Mouse (Mus musculus): ENCODE data around the gene Clasrp. TPM values are rescaled to one million over a fixed set of nuclear protein-coding genes. Genes with fewer than 3 reads are reported as not detected.

Clasrp gene
- total RNA-seq, 2 experiments from 2014 or later: 0.96 to 14.9 TPM

GRCm38 (mm10) chr7:19542155-19542691 lies 62.1 kb downstream of the Clasrp start:
- ATAC-seq (replicated peaks; ENCODE audit: low FRiP score, poor library complexity, severe bottlenecking): no peak

- no peak for ATAC-seq (replicated peaks; ENCODE audit: low FRiP score, poor library complexity, severe bottlenecking)
Measured at GRCm38 (mm10) chr7:19541681-19542154, 62.6 kb downstream of the Clasrp start.

- no peak for ATAC-seq (replicated peaks; ENCODE audit: low FRiP score, poor library complexity, severe bottlenecking)
Measured at GRCm38 (mm10) chr7:19540771-19541566, 63.3 kb downstream of the Clasrp start.

GRCm38 (mm10) chr7:19534676-19535075 lies 69.6 kb downstream of the Clasrp start:
- ATAC-seq (replicated peaks; ENCODE audit: low FRiP score, poor library complexity, severe bottlenecking): no peak

GRCm38 (mm10) chr7:19532240-19532639 lies 72.0 kb downstream of the Clasrp start:
- no peak for ATAC-seq (replicated peaks; ENCODE audit: low FRiP score, poor library complexity, severe bottlenecking)

GRCm38 (mm10) chr7:19531077-19531476 lies 73.2 kb downstream of the Clasrp start:
- no peak for ATAC-seq (replicated peaks; ENCODE audit: low FRiP score, poor library complexity, severe bottlenecking)

Other genes with a start within 250 kb of the Clasrp start
- gene Cd3eap, start 245.0 kb downstream of the Clasrp start, total RNA-seq (2015; ENCODE audit: low replicate concordance): 1.2 and 1.9 TPM in 2 replicates
- 2.6 and 5.7 TPM in 2 replicates for gene Cd3eap, start 245.0 kb downstream of the Clasrp start, total RNA-seq (2017; ENCODE audit: low replicate concordance)
- gene Ppp1r13l, start 244.7 kb downstream of the Clasrp start, total RNA-seq (2015; ENCODE audit: low replicate concordance): 0.19 and 3.3 TPM in 2 replicates
- not detected in 2 replicates for gene Ppp1r13l, start 244.7 kb downstream of the Clasrp start, total RNA-seq (2017; ENCODE audit: low replicate concordance)
- 1.3 and 2.7 TPM in 2 replicates for gene Ercc2, start 222.5 kb downstream of the Clasrp start, total RNA-seq (2015; ENCODE audit: low replicate concordance)
- gene Ercc2, start 222.5 kb downstream of the Clasrp start, total RNA-seq (2017; ENCODE audit: low replicate concordance): 11.4 and 18.0 TPM in 2 replicates
- gene Klc3, start 200.4 kb downstream of the Clasrp start, total RNA-seq (2015; ENCODE audit: low replicate concordance): not detected in 2 replicates
- gene Klc3, start 200.4 kb downstream of the Clasrp start, total RNA-seq (2017; ENCODE audit: low replicate concordance): not detected in 2 replicates
- gene Ckm, start 199.7 kb downstream of the Clasrp start, total RNA-seq (2015; ENCODE audit: low replicate concordance): not detected in 2 replicates
- not detected in 2 replicates for gene Ckm, start 199.7 kb downstream of the Clasrp start, total RNA-seq (2017; ENCODE audit: low replicate concordance)
- 1.9 and 5.2 TPM in 2 replicates for gene Mark4, start 145.7 kb downstream of the Clasrp start, total RNA-seq (2015; ENCODE audit: low replicate concordance)
- gene Mark4, start 145.7 kb downstream of the Clasrp start, total RNA-seq (2017; ENCODE audit: low replicate concordance): 1.7 and 2.8 TPM in 2 replicates
- not detected in 2 replicates for gene Exoc3l2, start 141.2 kb downstream of the Clasrp start, total RNA-seq (2015; ENCODE audit: low replicate concordance)
- gene Exoc3l2, start 141.2 kb downstream of the Clasrp start, total RNA-seq (2017; ENCODE audit: low replicate concordance): not detected in 2 replicates
- gene Bloc1s3, start 96.1 kb downstream of the Clasrp start, total RNA-seq (2015; ENCODE audit: low replicate concordance): 3.5 and 4.2 TPM in 2 replicates
- gene Bloc1s3, start 96.1 kb downstream of the Clasrp start, total RNA-seq (2017; ENCODE audit: low replicate concordance): 0.84 and 1.5 TPM in 2 replicates
- 17.9 and 18.8 TPM in 2 replicates for gene Trappc6a, start 96.1 kb downstream of the Clasrp start, total RNA-seq (2015; ENCODE audit: low replicate concordance)
- gene Trappc6a, start 96.1 kb downstream of the Clasrp start, total RNA-seq (2017; ENCODE audit: low replicate concordance): 2.7 and 7.8 TPM in 2 replicates
- not detected in 2 replicates for gene Nkpd1, start 86.6 kb downstream of the Clasrp start, total RNA-seq (2015; ENCODE audit: low replicate concordance)
- not detected in 2 replicates for gene Nkpd1, start 86.6 kb downstream of the Clasrp start, total RNA-seq (2017; ENCODE audit: low replicate concordance)
- 12.5 and 13.3 TPM in 2 replicates for gene Ppp1r37, start 41.4 kb downstream of the Clasrp start, total RNA-seq (2015; ENCODE audit: low replicate concordance)
- 22.9 and 37.9 TPM in 2 replicates for gene Ppp1r37, start 41.4 kb downstream of the Clasrp start, total RNA-seq (2017; ENCODE audit: low replicate concordance)
- not detected in 2 replicates for gene Zfp296, start 27.2 kb downstream of the Clasrp start, total RNA-seq (2015; ENCODE audit: low replicate concordance)
- 0.84 TPM in 1 of 2 replicates, not detected in the other for gene Zfp296, start 27.2 kb downstream of the Clasrp start, total RNA-seq (2017; ENCODE audit: low replicate concordance)
- 32.0 and 46.7 TPM in 2 replicates for gene Gemin7, start 26.9 kb downstream of the Clasrp start, total RNA-seq (2015; ENCODE audit: low replicate concordance)
- gene Gemin7, start 26.9 kb downstream of the Clasrp start, total RNA-seq (2017; ENCODE audit: low replicate concordance): 10.2 and 13.5 TPM in 2 replicates
- gene Relb, start 25.0 kb upstream of the Clasrp start, total RNA-seq (2015; ENCODE audit: low replicate concordance): 1.5 TPM in 1 of 2 replicates, not detected in the other
- 0.68 and 2.2 TPM in 2 replicates for gene Relb, start 25.0 kb upstream of the Clasrp start, total RNA-seq (2017; ENCODE audit: low replicate concordance)
- 10.0 and 23.2 TPM in 2 replicates for gene Clptm1, start 60.5 kb upstream of the Clasrp start, total RNA-seq (2015; ENCODE audit: low replicate concordance)
- 12.0 and 15.7 TPM in 2 replicates for gene Clptm1, start 60.5 kb upstream of the Clasrp start, total RNA-seq (2017; ENCODE audit: low replicate concordance)
- gene Apoc2, start 73.5 kb upstream of the Clasrp start, total RNA-seq (2015; ENCODE audit: low replicate concordance): 10.4 and 16.1 TPM in 2 replicates
- gene Apoc2, start 73.5 kb upstream of the Clasrp start, total RNA-seq (2017; ENCODE audit: low replicate concordance): 4.7 and 8.3 TPM in 2 replicates
- gene Gm44805, start 76.9 kb upstream of the Clasrp start, total RNA-seq (2015; ENCODE audit: low replicate concordance): not detected in 2 replicates
- not detected in 2 replicates for gene Gm44805, start 76.9 kb upstream of the Clasrp start, total RNA-seq (2017; ENCODE audit: low replicate concordance)
- not detected in 2 replicates for gene Apoc4, start 77.0 kb upstream of the Clasrp start, total RNA-seq (2015; ENCODE audit: low replicate concordance)
- not detected in 2 replicates for gene Apoc4, start 77.0 kb upstream of the Clasrp start, total RNA-seq (2017; ENCODE audit: low replicate concordance)
- 5.8 TPM in 1 of 2 replicates, not detected in the other for gene Apoc1, start 88.2 kb upstream of the Clasrp start, total RNA-seq (2015; ENCODE audit: low replicate concordance)
- gene Apoc1, start 88.2 kb upstream of the Clasrp start, total RNA-seq (2017; ENCODE audit: low replicate concordance): 3.6 TPM in 1 of 2 replicates, not detected in the other
- gene Apoe, start 94.7 kb upstream of the Clasrp start, total RNA-seq (2015; ENCODE audit: low replicate concordance): 53.0 and 57.3 TPM in 2 replicates
- gene Apoe, start 94.7 kb upstream of the Clasrp start, total RNA-seq (2017; ENCODE audit: low replicate concordance): 220 and 224 TPM in 2 replicates
- 6.5 and 8.2 TPM in 2 replicates for gene Tomm40, start 111.0 kb upstream of the Clasrp start, total RNA-seq (2015; ENCODE audit: low replicate concordance)
- gene Tomm40, start 111.0 kb upstream of the Clasrp start, total RNA-seq (2017; ENCODE audit: low replicate concordance): 3.4 and 9.6 TPM in 2 replicates
- gene Nectin2, start 146.0 kb upstream of the Clasrp start, total RNA-seq (2015; ENCODE audit: low replicate concordance): not detected in 2 replicates
- 1.0 TPM in 1 of 2 replicates, not detected in the other for gene Nectin2, start 146.0 kb upstream of the Clasrp start, total RNA-seq (2017; ENCODE audit: low replicate concordance)
- gene Bcam, start 166.5 kb upstream of the Clasrp start, total RNA-seq (2015; ENCODE audit: low replicate concordance): not detected in 2 replicates
- not detected in 2 replicates for gene Bcam, start 166.5 kb upstream of the Clasrp start, total RNA-seq (2017; ENCODE audit: low replicate concordance)
- not detected in 2 replicates for gene Cblc, start 192.3 kb upstream of the Clasrp start, total RNA-seq (2015; ENCODE audit: low replicate concordance)
- not detected in 2 replicates for gene Cblc, start 192.3 kb upstream of the Clasrp start, total RNA-seq (2017; ENCODE audit: low replicate concordance)
- gene Bcl3, start 218.3 kb upstream of the Clasrp start, total RNA-seq (2015; ENCODE audit: low replicate concordance): 14.8 TPM in 1 of 2 replicates, not detected in the other
- gene Bcl3, start 218.3 kb upstream of the Clasrp start, total RNA-seq (2017; ENCODE audit: low replicate concordance): 0.84 and 1.5 TPM in 2 replicates
- not detected in 2 replicates for gene Gm19345, start 247.5 kb upstream of the Clasrp start, total RNA-seq (2015; ENCODE audit: low replicate concordance)
- gene Gm19345, start 247.5 kb upstream of the Clasrp start, total RNA-seq (2017; ENCODE audit: low replicate concordance): not detected in 2 replicates

Measured in erythroblast, adult 5-6 weeks (primary cell).